Mouse (Mus musculus) heart, adult 2 months (tissue): ENCODE results near the gene Ssr4.

Experiments used
- CTCF ChIP-seq: fragments of 200-600 bp; IDR thresholded peaks from 2 replicates; pipeline ENCODE4 v1.8.1; 2022; ENCODE audit warnings: antibody characterized with exemption, mild to moderate bottlenecking, moderate library complexity
- POLR2A ChIP-seq: fragments of 200-500 bp; IDR thresholded peaks from 2 replicates; pipeline ENCODE4 v1.6.1; 2011; ENCODE audit warnings: mild to moderate bottlenecking, low read depth, low read length, control low read depth; ENCODE audit not compliant: insufficient read depth

- TF ChIP-seq CTCF (no peak), POLR2A (no peak)
Observed at GRCm38 (mm10) chrX:73756334-73757140, 30.3 kb upstream of the Ssr4 start, which contains the start of gene Plxnb3.
